Mouse (Mus musculus) layer of hippocampus, adult 2 months (tissue): ENCODE data around the gene Sestd1. TPM values are rescaled to one million over a fixed set of nuclear protein-coding genes. Genes with fewer than 3 reads are reported as not detected.

Experiments
- DNase-seq, 2 experiments: peaks; one replicate each; pipeline ENCODE4 v3.0.0; 2022; ENCODE audit warnings: low spot score in 2 of 2
- H3K27ac ChIP-seq: fragments of 200-600 bp; 2 replicates; pipeline ENCODE4 v1.8.1; 2022
- H3K4me3 ChIP-seq: fragments of 200-600 bp; 2 replicates; pipeline ENCODE4 v1.8.1; 2022; ENCODE audit warnings: mild to moderate bottlenecking
- CTCF ChIP-seq: fragments of 200-600 bp; conservative IDR thresholded peaks from 2 replicates; pipeline ENCODE4 v1.8.1; 2022; ENCODE audit warnings: antibody characterized with exemption, mild to moderate bottlenecking, moderate library complexity
- total RNA-seq, 2 experiments: library from RNA; stranded (reverse); gene quantifications; 2 replicates each; pipeline ENCODE4 v1.2.3; 2021

The Sestd1 gene
- total RNA-seq, 2 experiments from 2014 or later, result 36.6 to 40.2 TPM

- peak overlapping the region; percentile 61 for H3K27ac ChIP-seq
Observed at GRCm38 (mm10) chr2:77174313-77174712, 106.1 kb downstream of the Sestd1 start.

GRCm38 (mm10) chr2:77173821-77174220 lies 106.6 kb downstream of the Sestd1 start:
- Histone ChIP-seq H3K27ac (peak overlapping the region; percentile 90), H3K4me3 (no peak overlapping the region)
- TF ChIP-seq CTCF, result no peak
- no peak for DNase-seq

More at GRCm38 (mm10) chr2:77174313-77174712, 106.1 kb downstream of the Sestd1 start:
- H3K4me3 ChIP-seq, result no peak overlapping the region
- DNase-seq, result no peak
- TF ChIP-seq CTCF, result no peak

- Histone ChIP-seq H3K27ac (peak overlapping the region; percentile 90), H3K4me3 (no peak overlapping the region)
- no peak for TF ChIP-seq CTCF
- DNase-seq, result no peak
Observed at GRCm38 (mm10) chr2:77173366-77173765, 107.0 kb downstream of the Sestd1 start.

- peak overlapping the region; percentile 90 for H3K27ac ChIP-seq
- TF ChIP-seq CTCF, result no peak
- peak overlapping the region; percentile 43; the same call in 1 of the 2 replicates for H3K4me3 ChIP-seq
- DNase-seq, result no peak
Observed at GRCm38 (mm10) chr2:77172241-77172671, 108.1 kb downstream of the Sestd1 start.

- Histone ChIP-seq H3K4me3 (peak overlapping the region; percentile 43), H3K27ac (peak overlapping the region; percentile 90)
- TF ChIP-seq CTCF, result no peak
- no peak for DNase-seq
Observed at GRCm38 (mm10) chr2:77171444-77172240, 108.8 kb downstream of the Sestd1 start.

- H3K4me3 ChIP-seq, result peak within 1 kb of the TSS; percentile 51
- DNase-seq, result no peak
- no peak for TF ChIP-seq CTCF
- peak within 1 kb of the TSS; percentile 90 for H3K27ac ChIP-seq
Observed at GRCm38 (mm10) chr2:77170633-77171105, 109.7 kb downstream of the Sestd1 start, which contains the start of gene Ccdc141. Ccdc141 (minus strand) TSS chr2:77170636.

GRCm38 (mm10) chr2:77169916-77170632 lies 110.3 kb downstream of the Sestd1 start:
- no peak for TF ChIP-seq CTCF
- H3K27ac ChIP-seq, result peak overlapping the region; percentile 88
- peak overlapping the region; percentile 51 for H3K4me3 ChIP-seq
- DNase-seq, result no peak

- no peak for TF ChIP-seq CTCF
- DNase-seq, result no peak
- Histone ChIP-seq H3K4me3 (peak overlapping the region; percentile 51), H3K27ac (peak overlapping the region; percentile 88)
Observed at GRCm38 (mm10) chr2:77169218-77169617, 111.2 kb downstream of the Sestd1 start.

GRCm38 (mm10) chr2:77168781-77169180 lies 111.6 kb downstream of the Sestd1 start:
- TF ChIP-seq CTCF, result no peak
- peak overlapping the region; percentile 88 for H3K27ac ChIP-seq
- peak overlapping the region; percentile 51 for H3K4me3 ChIP-seq
- no peak for DNase-seq

- peak overlapping the region; percentile 88 for H3K27ac ChIP-seq
- H3K4me3 ChIP-seq, result peak overlapping the region; percentile 51
- no peak for TF ChIP-seq CTCF
Observed at GRCm38 (mm10) chr2:77168081-77168685, 112.2 kb downstream of the Sestd1 start.

GRCm38 (mm10) chr2:77166366-77166765 lies 114.0 kb downstream of the Sestd1 start:
- Histone ChIP-seq H3K4me3 (no peak overlapping the region), H3K27ac (peak overlapping the region; percentile 32; the same call in 1 of the 2 replicates)
- TF ChIP-seq CTCF, result no peak
- DNase-seq, result no peak

More at GRCm38 (mm10) chr2:77168081-77168685, 112.2 kb downstream of the Sestd1 start:
- no peak for DNase-seq

GRCm38 (mm10) chr2:77164662-77165061 lies 115.7 kb downstream of the Sestd1 start:
- DNase-seq, result no peak
- no peak for TF ChIP-seq CTCF

GRCm38 (mm10) chr2:77163381-77163780 lies 117.0 kb downstream of the Sestd1 start:
- TF ChIP-seq CTCF, result no peak
- Histone ChIP-seq H3K27ac (no peak overlapping the region), H3K4me3 (no peak overlapping the region)
- no peak for DNase-seq

More at GRCm38 (mm10) chr2:77164662-77165061, 115.7 kb downstream of the Sestd1 start:
- Histone ChIP-seq H3K4me3 (no peak overlapping the region), H3K27ac (no peak overlapping the region)
